Mouse (Mus musculus) C2C12 (cell line): ENCODE results near the gene Adam12. TPM values are rescaled to one million over a fixed set of nuclear protein-coding genes. Genes with fewer than 3 reads are reported as not detected.

ENCODE experiments used
- H3K27me3 ChIP-seq: one replicate; pipeline ENCODE4 v1.6.1; 2011; ENCODE audit not compliant: control insufficient read depth, insufficient read depth, insufficient read length
- H3K36me3 ChIP-seq: one replicate; pipeline ENCODE4 v1.6.1; 2011; ENCODE audit not compliant: control insufficient read depth, insufficient read depth
- H3K4me3 ChIP-seq: one replicate; pipeline ENCODE4 v1.5.1; 2011; ENCODE audit warnings: mild to moderate bottlenecking, control low read depth; ENCODE audit not compliant: poor library complexity, insufficient read depth, severe bottlenecking
- H3K79me2 ChIP-seq: one replicate; pipeline ENCODE4 v1.6.1; 2011; ENCODE audit not compliant: control insufficient read depth, insufficient read depth
- H3K79me3 ChIP-seq: one replicate; pipeline ENCODE4 v1.6.1; 2011; ENCODE audit warnings: low read depth, control low read depth
- H3ac ChIP-seq: one replicate; pipeline ENCODE3; 2011; ENCODE audit warnings: low read depth; ENCODE audit not compliant: control insufficient read depth, insufficient read length
- CEBPB ChIP-seq: IDR thresholded peaks from one replicate; pipeline ENCODE4 v1.6.1; 2011; ENCODE audit warnings: low read depth, mild to moderate bottlenecking, control low read depth, moderate library complexity
- CTCF ChIP-seq: IDR thresholded peaks from one replicate; pipeline ENCODE4 v1.5.1; 2011; ENCODE audit not compliant: control insufficient read depth, insufficient read depth, insufficient read length
- FOSL1 ChIP-seq: IDR thresholded peaks from one replicate; pipeline ENCODE4 v1.8.0; 2011; ENCODE audit warnings: mild to moderate bottlenecking, low read length; ENCODE audit not compliant: poor library complexity, insufficient read depth, severe bottlenecking
- MAX ChIP-seq: IDR thresholded peaks from one replicate; pipeline ENCODE4 v1.6.1; 2011; ENCODE audit warnings: mild to moderate bottlenecking, control low read depth
- MYOD1 ChIP-seq: IDR thresholded peaks from one replicate; pipeline ENCODE4 v1.6.1; 2011; ENCODE audit warnings: low read depth; ENCODE audit not compliant: control insufficient read depth, insufficient read length
- MYOG ChIP-seq: IDR thresholded peaks from one replicate; pipeline ENCODE4 v1.6.1; 2011; ENCODE audit not compliant: control insufficient read depth, insufficient read length; ENCODE audit errors: extremely low read depth
- USF1 ChIP-seq: IDR thresholded peaks from one replicate; pipeline ENCODE4 v1.6.1; 2011; ENCODE audit warnings: low read depth, mild to moderate bottlenecking, control low read depth, moderate library complexity
- polyA plus RNA-seq: library from polyadenylated mRNA; unstranded; fragments of >200 nt; fragmentation: generic; extraction: Trizol; gene quantifications from one replicate; pipeline ENCODE4 v1.2.1, GENCODE M21; 2012; ENCODE audit warnings: missing spikeins

Adam12 gene
- polyA plus RNA-seq, 1 experiment = 14.7 TPM

- TF ChIP-seq MAX (no peak), USF1 (no peak), FOSL1 (no peak), CEBPB (no peak)
- H3ac ChIP-seq = no peak overlapping the region
- no peaks in the 10 kb centered on the region for H3K79me2 ChIP-seq
- no peaks in the 10 kb centered on the region for H3K36me3 ChIP-seq
- no peak overlapping the region for H3K4me3 ChIP-seq
- no peaks in the 10 kb centered on the region for H3K27me3 ChIP-seq
- H3K79me3 ChIP-seq = no peaks in the 10 kb centered on the region
These were observed 150.5 kb downstream of the Adam12 start for GRCm38 (mm10) chr7:134081307-134082072.

- no peak overlapping the region for H3ac ChIP-seq
- no peak overlapping the region for H3K4me3 ChIP-seq
- no peaks in the 10 kb centered on the region for H3K36me3 ChIP-seq
- H3K79me3 ChIP-seq = no peaks in the 10 kb centered on the region
- TF ChIP-seq FOSL1 (no peak), CEBPB (no peak), CTCF (no peak), MYOD1 (no peak), MAX (no peak), USF1 (no peak), MYOG (no peak)
- H3K27me3 ChIP-seq = no peaks in the 10 kb centered on the region
- H3K79me2 ChIP-seq = no peaks in the 10 kb centered on the region
These were observed 151.8 kb downstream of the Adam12 start for GRCm38 (mm10) chr7:134079980-134080725.

GRCm38 (mm10) chr7:134077684-134078083 lies 154.3 kb downstream of the Adam12 start:
- no peak for TF ChIP-seq CTCF
- no peak for TF ChIP-seq MYOG
- TF ChIP-seq USF1 = no peak
- no peak for TF ChIP-seq MYOD1
- TF ChIP-seq FOSL1 = no peak
- TF ChIP-seq CEBPB = no peak
- TF ChIP-seq MAX = no peak
- Histone ChIP-seq H3K79me3 (no peaks in the 10 kb centered on the region), H3K79me2 (no peaks in the 10 kb centered on the region), H3K27me3 (no peaks in the 10 kb centered on the region), H3ac (no peak overlapping the region), H3K36me3 (no peaks in the 10 kb centered on the region), H3K4me3 (no peak overlapping the region)

GRCm38 (mm10) chr7:134073011-134073410 lies 158.9 kb downstream of the Adam12 start:
- no peaks in the 10 kb centered on the region for H3K79me3 ChIP-seq

GRCm38 (mm10) chr7:134071153-134071885 lies 160.6 kb downstream of the Adam12 start:
- H3K79me3 ChIP-seq = no peaks in the 10 kb centered on the region
- TF ChIP-seq FOSL1 (no peak), CEBPB (no peak), MYOD1 (no peak), MYOG (no peak)
- no peak overlapping the region for H3ac ChIP-seq
- H3K79me2 ChIP-seq = no peaks in the 10 kb centered on the region
- no peak overlapping the region for H3K4me3 ChIP-seq
- H3K36me3 ChIP-seq = no peaks in the 10 kb centered on the region
- H3K27me3 ChIP-seq = no peaks in the 10 kb centered on the region

More at GRCm38 (mm10) chr7:134073011-134073410, 158.9 kb downstream of the Adam12 start:
- TF ChIP-seq FOSL1 (no peak), CTCF (no peak), CEBPB (no peak), USF1 (no peak), MAX (no peak), MYOG (no peak), MYOD1 (no peak)
- Histone ChIP-seq H3K36me3 (no peaks in the 10 kb centered on the region), H3K79me2 (no peaks in the 10 kb centered on the region), H3K4me3 (no peak overlapping the region), H3ac (no peak overlapping the region), H3K27me3 (no peaks in the 10 kb centered on the region)
